24 mouse cellular contexts compared by ENCODE assay signal in the genomic region with DNA sequence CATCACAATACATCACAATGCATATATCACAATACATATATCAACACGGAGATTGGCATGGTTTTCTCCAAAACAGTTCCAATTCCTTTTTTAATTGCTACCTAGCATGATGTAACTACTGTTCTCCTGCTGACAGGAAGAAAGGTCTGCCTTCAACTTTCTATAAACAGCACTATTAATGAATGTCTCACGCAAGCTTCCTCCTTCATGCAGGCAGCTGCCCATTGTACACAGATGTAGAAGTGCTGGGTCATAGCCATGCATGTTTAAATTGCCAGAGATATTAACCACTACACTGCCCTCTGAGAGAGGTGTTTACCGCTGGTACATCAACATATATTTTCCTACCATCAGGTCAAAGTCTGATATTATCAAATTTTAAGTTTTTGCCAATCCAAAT.
"Had no signal": no experiment of that assay in that cellular context is flagged by ENCODE, and none has a peak within 500 bp of the region (broad histone marks: within the 10 kb centered on the region; RNA-seq: fewer than 3 reads in every experiment).

No protein-coding gene starts in this region.

- H3K4me2 ChIP-seq: limb, embryonic 13.5 days; liver, embryonic 12.5 days; liver, embryonic 15.5 days; lung, embryonic 15.5 days; midbrain, embryonic 13.5 days; neural tube, embryonic 12.5 days; neural tube, embryonic 15.5 days; stomach, embryonic 15.5 days had no signal

- H3K9ac ChIP-seq: limb, embryonic 13.5 days; liver, embryonic 12.5 days; liver, embryonic 15.5 days; lung, embryonic 15.5 days; midbrain, embryonic 13.5 days; neural tube, embryonic 12.5 days; neural tube, embryonic 15.5 days; stomach, embryonic 15.5 days had no signal

- H3K9me3 ChIP-seq: limb, embryonic 10.5 days; limb, embryonic 13.5 days; liver, embryonic 12.5 days; liver, embryonic 15.5 days; lung, embryonic 15.5 days; megakaryocyte, embryonic 14.5 days; midbrain, embryonic 10.5 days; midbrain, embryonic 13.5 days; neural tube, embryonic 12.5 days; neural tube, embryonic 15.5 days; stomach, embryonic 15.5 days had no signal

- DNase-seq: kidney, adult 18-20 months; kidney, adult 9 months; kidney, postnatal 14 days; layer of hippocampus, adult 9-11 months; liver; lung, adult 18-20 months; lung, postnatal 14 days; lung, postnatal 4 days; right cerebral cortex, adult 18-20 months; right cerebral cortex, postnatal 25 days; spleen, adult 18-20 months; thymus, postnatal 25 days had no signal

- H3K4me3 ChIP-seq: layer of hippocampus, adult 2 months; limb, embryonic 10.5 days; limb, embryonic 13.5 days; liver, embryonic 12.5 days; liver, embryonic 15.5 days; lung, embryonic 15.5 days; megakaryocyte, embryonic 14.5 days; midbrain, embryonic 10.5 days; midbrain, embryonic 13.5 days; neural tube, embryonic 12.5 days; neural tube, embryonic 15.5 days; stomach, embryonic 15.5 days had no signal

- ATAC-seq: liver, embryonic 12.5 days had no signal

- H3K27me3 ChIP-seq: limb, embryonic 13.5 days; liver, embryonic 12.5 days; liver, embryonic 15.5 days; lung, embryonic 15.5 days; megakaryocyte, embryonic 14.5 days; midbrain, embryonic 13.5 days; neural tube, embryonic 12.5 days; neural tube, embryonic 15.5 days; stomach, embryonic 15.5 days had no signal

- H3K27ac ChIP-seq: layer of hippocampus, adult 2 months; limb, embryonic 10.5 days; limb, embryonic 13.5 days; liver, embryonic 12.5 days; liver, embryonic 15.5 days; lung, embryonic 15.5 days; neural tube, embryonic 12.5 days; stomach, embryonic 15.5 days had no signal

- H3K36me3 ChIP-seq: limb, embryonic 10.5 days; liver, embryonic 12.5 days; liver, embryonic 15.5 days; lung, embryonic 15.5 days; neural tube, embryonic 12.5 days; neural tube, embryonic 15.5 days; stomach, embryonic 15.5 days had no signal

- H3K4me1 ChIP-seq: liver, embryonic 12.5 days; liver, embryonic 15.5 days; stomach, embryonic 15.5 days had no signal
